Mouse (Mus musculus) CH12F3 (cell line): ENCODE data around the gene Trnau1ap.

Experiments
- in situ Hi-C: fragments of 300-500 bp; cut with MboI; formaldehyde crosslinking; loops from 2 replicates; pipeline ENCODE4 v1.14.3; 2020; ENCODE audit warnings: low sequenced_read_pairs

Trnau1ap gene

DNA sequence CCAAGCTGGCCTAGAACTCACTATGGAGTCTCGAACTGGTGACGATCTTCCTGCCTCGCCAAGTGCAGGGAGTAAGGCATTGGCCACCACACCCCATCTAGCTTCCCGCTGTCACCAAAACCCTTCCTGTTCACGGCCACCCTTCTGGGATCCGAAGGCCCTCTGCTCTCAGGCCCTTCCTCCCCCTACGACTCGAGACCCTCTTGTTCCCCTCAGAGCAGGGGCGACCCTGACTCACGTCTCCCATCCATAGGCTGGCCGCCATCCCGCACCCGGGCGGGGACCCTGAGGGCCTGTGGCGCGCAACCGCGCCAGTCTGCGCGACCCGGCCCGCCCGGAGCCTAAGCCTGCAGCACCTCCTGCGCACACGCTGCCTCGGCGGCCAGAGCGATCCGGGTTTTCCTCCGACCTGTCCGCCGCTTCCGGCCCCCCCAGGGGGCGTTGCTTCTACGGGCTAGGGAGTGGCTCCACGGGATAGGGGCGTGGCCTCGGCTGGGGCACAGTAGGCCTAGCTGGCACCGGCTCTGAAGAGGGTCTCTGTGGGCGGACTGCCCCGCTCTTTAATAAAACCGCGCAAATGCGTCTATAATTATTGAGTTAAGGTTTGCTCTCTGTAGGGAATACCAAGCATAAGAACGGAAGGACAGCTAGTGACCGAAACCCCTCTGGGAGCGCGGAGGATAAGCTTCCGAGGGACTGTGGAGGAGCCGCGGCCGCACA, at the start of gene Trnau1ap:
Gene Trnau1ap (minus strand): TSS at position 424 of the 720 bp plus-strand sequence.
- in situ Hi-C loops: no loop called here

DNA sequence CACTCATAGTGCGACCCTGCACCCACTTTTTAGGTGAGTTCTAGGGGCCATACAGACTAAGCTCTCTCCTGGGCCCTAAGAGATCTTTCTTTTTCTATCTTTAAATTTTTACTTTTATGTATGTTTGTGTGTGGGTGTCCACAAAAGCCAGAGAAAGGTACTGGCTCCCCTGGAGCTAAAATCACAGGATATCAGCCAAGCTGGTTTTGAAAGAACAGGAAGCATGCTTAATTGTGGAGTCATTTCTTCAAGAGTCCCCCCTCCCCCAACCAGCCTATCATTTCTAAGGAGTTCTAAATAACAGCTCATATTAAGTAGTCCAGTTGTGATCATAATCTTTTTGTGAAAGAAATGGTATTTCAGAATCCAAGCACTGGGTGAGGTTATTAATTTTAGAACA, 44.5 kb upstream of the Trnau1ap start:
- in situ Hi-C loops: no loop called here

GRCm38 (mm10) chr4:132369953-132370750, 40.8 kb upstream of the Trnau1ap start:
- in situ Hi-C loops: no loop called here

DNA sequence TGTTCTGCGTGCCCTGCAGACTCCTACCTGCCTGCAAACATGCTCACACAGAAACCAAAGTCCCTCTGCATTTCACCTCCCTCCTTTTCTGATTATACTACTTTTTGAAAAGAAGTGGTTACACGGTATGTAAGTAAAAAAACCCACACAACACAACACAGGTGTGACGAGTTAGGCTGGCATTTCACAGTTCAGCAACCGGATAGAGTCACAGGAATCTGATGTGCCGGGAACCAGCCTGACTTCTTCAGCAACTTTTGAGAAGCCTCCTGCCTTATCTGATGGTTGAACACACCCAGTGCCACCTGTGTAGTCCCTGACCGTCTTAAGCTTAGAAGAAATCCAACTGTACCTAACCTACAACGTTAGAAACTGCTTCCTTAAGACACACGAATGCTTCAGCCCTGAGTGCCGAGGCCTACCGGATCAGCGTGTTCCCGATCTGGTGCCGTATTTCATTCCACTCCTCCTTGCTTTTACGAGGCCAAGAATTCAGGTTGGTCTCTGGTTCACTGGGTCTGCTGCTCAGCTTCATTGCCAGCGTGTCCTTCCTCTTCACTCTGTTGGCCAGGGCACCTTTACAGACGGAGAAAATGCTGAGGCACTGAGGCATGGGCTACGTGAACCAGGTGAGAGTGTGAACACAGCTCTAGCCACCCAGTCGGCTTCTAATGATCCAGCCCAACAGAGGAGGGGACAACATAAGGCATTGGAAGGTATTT, 38.3 kb upstream of the Trnau1ap start:
- in situ Hi-C loops: no loop called here

- in situ Hi-C loops: no loop called here
Measured at GRCm38 (mm10) chr4:132365450-132366060, 36.2 kb upstream of the Trnau1ap start.

DNA sequence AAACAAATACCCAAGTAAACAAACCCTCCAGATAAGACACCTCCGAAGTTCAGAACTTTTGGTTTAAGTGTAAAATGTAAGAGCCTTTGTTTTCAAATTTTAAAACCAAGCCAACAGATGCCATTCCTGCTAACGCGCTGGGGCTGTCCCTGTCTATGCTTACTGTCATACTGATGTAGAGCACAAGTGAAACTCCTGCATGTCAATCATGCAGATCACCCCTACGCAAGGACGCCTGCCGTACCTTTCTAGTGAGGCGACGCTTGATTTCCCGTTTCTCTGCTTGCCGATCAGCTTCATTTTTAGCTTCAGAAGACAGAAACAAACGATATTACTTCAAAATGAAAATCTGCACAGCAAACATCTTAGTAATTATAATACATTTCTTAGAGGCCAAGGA, 34.1 kb upstream of the Trnau1ap start:
- in situ Hi-C loops: no loop called here

DNA sequence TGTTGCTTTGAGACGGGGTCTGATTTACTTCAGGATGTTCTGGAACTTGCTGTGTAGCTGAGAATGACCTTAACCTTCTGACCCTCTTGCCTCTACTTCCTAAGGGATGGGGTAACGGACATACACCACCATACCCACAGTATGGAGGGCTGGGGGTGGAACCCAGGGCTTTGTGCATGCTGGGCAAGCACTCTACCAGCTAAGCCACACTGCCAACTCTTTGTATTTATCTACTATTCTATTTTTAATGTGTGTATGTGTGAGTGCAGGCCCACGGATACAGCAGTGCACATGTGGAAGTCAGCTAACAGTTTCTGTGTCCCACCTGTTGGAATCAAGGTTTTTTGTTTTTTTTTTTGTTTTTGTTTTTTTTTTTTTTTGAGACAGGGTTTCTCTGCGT, 30.2 kb upstream of the Trnau1ap start:
- in situ Hi-C loops: no loop called here

- in situ Hi-C loops: no loop called here
Measured at GRCm38 (mm10) chr4:132356170-132356569, 26.8 kb upstream of the Trnau1ap start.

DNA sequence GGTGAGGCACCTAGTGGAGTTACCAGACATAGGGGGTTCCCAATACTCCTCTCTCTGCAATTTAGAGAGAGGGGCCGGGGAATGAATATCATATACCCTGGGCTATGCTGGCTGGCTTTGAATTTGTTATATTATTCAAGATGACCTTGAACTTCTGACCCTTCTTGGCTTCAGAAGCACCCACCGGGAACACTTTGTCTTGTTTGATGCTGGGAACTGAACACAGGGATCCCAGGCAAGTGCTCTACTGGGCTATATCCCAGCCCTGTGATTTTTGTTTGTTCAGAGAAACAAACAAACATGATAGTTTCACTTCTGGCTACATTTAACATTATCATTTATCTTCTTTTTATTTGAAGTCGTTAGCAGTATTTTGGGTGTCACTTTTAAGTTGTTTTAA, 26.1 kb upstream of the Trnau1ap start:
- in situ Hi-C loops: no loop called here

DNA sequence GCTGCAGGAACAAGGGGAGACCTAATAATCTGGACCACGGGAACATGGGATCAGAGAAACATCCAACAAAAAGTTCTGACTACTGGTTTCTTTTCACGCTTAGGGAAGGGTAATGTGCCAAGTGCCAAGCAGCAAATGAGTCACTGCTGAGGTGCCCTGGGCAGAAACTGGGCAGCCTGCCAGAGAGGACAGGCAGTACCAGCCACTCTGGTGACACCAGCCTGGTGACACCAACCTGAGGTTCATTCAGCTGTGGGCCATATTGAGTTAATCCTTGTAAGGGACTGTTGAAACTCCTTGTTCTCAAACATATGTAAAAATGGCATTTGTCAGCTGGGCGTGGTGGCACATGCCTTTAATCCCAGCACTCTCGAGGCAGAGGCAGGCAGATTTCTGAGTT, 25.2 kb upstream of the Trnau1ap start:
- in situ Hi-C loops: no loop called here

- in situ Hi-C loops: no loop called here
Measured at GRCm38 (mm10) chr4:132353481-132353885, 24.1 kb upstream of the Trnau1ap start, which contains the start of gene Rcc1. TSS of gene Rcc1 (minus strand) at chr4:132353605.

GRCm38 (mm10) chr4:132352739-132353138, 23.4 kb upstream of the Trnau1ap start:
- in situ Hi-C loops: no loop called here

DNA sequence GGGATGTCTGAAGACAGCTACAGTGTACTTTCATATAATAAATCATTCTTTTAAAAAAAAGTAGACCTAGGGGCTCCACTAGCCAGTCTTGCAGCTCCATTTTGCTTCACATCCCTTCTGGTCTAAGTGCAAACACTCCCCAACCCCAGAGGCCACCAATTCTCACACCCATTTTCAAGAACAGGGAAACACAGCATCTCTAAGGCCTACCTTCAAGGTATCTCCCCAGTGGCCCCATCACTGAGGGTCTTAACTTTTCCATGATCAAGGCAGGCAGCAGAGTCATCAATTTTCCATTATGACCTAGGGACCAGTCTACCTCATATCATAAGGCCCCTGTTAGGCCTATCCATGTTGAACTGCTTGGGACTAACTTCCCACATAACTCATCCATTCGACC, 22.1 kb upstream of the Trnau1ap start:
- in situ Hi-C loops: no loop called here

GRCm38 (mm10) chr4:132350854-132351253, 21.5 kb upstream of the Trnau1ap start:
- in situ Hi-C loops: no loop called here

DNA sequence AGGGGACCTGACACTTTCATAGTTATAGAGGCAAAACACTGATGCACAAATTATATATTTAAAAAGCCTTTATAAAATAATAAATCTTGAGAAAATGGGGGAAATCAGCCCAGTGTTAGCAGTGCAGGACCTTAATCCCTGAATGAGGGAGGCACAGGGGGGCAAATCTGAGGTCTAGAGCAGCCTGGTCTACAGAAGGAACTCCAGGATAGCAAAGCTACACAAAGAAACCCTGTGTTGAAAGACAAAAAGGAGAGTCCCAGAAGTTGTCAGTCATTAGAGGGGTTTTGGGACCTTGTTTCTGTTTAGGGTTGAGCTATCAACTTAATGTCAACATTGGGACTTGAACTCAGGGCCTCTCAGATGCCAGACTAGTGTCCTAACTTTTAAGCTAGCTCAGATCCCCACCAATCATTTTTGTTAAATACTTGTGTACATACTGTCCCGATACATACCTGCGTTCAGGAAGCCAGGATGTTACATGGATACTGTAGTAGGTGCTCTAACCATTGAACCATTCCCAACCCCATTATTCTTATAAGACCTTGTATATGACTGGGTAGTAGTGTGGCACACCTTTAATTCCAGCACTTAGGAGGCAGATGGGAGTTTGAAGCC, 20.9 kb upstream of the Trnau1ap start:
- in situ Hi-C loops: no loop called here

DNA sequence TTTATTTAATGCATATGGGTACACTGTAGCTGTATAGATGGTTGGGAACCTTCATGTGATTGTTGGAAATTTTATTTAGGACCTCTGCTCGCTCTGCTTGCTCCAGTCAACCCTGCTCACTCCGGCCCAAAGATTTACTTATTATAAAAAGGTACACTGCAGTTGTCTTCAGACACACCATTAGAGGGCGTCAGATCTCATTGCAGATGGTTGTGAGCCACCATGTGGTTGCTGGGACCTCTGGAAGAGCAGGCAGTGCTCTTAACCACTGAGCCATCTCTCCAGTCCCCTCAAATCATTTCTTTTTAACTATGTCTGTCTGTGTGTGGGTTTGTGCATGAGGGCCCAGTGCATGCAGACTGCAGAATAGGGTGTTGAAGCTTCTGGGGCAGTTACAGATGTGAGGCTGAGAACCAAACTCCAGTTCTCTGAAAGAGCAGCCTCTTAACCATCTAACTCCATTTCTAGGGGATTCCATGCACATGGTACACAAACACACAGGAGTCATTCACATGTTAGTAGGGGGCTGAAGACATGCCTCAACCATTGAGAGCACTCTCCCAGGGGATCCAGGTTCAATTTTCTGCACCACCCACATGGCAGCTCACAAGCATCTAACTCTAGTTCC, 20.3 kb upstream of the Trnau1ap start:
- in situ Hi-C loops: no loop called here

DNA sequence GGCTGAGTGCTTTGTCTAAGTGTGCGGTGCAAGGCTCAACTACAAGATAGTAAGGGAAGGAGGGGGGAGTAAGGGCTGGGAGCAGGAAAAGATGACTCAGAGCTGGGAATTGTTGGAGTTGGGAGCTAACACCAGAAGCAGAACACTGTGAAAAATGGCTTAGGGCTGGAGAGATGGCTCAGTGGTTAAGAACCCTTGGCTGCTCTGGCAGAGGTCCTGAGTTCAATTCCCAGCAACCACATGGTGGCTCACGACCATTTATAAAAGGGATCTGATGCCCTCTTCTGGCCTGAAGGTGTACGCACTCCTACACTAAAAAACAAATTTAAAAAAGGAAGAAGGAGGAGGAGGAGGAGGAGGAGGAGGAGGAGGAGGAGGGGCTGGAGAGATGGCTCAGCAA, 17.3 kb upstream of the Trnau1ap start:
- in situ Hi-C loops: no loop called here

- in situ Hi-C loops: no loop called here
Measured at GRCm38 (mm10) chr4:132346261-132346660, 16.9 kb upstream of the Trnau1ap start.

- in situ Hi-C loops: no loop called here
Measured at GRCm38 (mm10) chr4:132345843-132346212, 16.5 kb upstream of the Trnau1ap start.

GRCm38 (mm10) chr4:132345135-132345842, 16.0 kb upstream of the Trnau1ap start:
- in situ Hi-C loops: no loop called here
